Mouse (Mus musculus): Measurements from ENCODE around the gene Nav3.

Gene Nav3

DNA sequence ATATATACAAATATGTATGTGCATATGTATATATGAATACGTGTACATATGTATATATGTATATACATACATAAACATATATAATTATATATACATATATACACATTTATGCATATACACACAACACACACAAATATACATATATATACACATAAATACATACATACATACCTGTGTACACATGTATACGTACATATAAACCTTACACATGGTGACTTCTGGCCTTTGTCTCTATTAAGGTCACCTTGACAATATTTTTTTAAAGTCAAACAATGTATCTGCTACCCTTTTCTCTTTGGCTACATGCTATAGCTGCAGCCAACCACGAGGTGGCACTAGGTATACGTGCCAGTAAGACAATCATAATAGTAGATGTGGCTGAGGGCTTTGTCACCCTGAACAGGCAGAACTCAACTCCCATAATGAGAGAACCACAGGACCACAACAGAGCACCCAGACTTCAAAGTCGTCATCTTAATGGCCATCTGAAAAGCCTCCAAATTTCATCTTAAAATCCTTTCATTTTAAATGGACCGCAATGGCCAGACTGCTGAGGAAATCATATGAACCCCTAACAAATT is 535.3 kb downstream of the Nav3 start:
- peak; percentile 77 to 82 for DNase-seq (ENCODE audit: low spot score in 2 of 2)

DNA sequence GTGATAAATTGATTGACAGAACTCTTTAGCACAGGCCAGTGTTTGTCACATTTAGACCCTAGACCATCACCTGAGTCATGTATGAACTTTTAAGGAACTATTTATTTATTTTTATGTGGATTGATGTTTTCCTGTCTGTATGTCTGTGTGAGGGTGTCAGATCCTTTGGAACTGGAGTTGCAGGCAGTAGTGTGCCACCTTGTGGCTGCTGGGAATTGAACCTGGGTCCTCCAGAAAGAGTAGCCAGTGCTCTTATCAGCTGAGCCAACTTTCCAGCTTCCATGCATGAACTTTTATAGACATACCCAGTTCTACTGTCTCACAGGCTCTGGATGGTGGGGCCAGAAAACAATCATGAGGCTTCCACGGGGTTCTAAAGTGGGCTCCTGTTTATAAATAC is 536.5 kb downstream of the Nav3 start:
- no peak for DNase-seq (ENCODE audit: low spot score in 2 of 2)

DNA sequence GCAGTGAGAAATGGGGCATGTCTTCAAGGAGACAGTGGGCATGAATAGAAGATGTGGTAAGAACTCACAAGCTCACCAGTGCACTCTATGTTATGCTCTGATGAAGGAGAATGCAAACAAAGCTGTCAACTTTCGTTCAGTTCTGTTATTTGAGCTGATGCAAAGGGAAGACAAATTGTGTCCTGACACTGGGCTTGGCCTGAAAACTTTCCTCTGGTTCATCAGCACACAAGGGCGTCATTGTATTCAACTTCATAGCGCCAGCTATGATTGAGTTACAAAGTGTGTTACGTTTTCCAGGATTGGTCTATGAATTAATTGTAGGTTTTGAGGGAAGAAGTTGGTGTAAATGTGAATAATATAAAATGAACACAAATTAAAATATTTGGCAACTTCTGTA is 548.8 kb downstream of the Nav3 start:
- DNase-seq (ENCODE audit: low spot score in 2 of 2): no peak

DNA sequence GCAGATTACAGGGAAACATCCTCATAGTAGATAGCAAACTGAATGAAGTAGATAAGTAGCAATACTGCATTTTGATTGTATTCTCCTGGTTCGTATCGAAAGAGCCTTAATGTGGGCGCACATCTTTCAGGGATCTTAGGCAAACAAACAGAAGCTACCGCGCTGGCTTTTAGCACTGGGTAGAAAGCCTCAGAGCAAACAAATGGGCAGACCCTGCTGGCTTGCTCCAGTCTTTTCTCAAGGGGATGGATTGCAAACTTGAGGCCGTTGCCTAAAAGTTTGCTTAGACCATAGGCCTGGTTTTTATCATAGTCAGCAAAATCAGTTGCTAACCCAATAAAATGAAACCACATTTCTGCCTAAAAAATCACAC is 549.6 kb downstream of the Nav3 start:
- no peak for DNase-seq (ENCODE audit: low spot score in 2 of 2)

DNA sequence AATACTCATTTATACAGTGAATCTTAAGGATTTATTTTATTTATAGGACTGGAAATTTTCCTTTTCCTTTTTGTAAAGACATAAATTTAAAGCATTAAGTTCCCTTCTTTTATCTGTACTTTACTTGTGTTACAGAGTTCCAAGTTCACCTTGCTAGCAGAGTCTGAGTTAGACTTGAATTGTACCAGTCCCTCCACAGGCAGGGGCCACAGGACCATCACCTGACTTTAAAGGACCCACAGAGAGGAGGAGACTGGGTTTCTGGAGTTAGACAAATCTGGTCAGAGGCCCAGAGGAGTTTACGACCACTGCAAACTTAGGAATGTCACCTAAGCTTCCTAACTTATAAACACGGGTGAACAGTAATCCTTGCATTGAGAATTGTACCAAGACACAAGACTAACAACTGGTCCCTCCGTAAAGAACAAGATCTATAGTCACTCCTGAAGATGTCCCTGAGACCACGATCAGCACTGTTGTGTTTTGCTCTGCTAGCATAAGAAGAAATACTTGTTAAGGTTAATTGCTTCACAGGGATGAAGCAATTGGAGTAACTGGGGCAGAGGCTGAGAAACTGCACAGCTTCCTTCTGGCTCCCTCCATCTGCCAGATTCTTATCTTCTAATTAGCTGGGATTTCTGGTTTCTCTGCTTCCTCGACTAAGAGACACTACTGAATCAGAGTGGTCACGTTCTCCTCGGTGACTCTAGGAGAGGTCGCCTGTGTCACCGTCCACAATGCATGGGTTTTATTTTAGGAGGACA is 550.2 kb downstream of the Nav3 start:
- no peak for DNase-seq (ENCODE audit: low spot score in 2 of 2)

DNA sequence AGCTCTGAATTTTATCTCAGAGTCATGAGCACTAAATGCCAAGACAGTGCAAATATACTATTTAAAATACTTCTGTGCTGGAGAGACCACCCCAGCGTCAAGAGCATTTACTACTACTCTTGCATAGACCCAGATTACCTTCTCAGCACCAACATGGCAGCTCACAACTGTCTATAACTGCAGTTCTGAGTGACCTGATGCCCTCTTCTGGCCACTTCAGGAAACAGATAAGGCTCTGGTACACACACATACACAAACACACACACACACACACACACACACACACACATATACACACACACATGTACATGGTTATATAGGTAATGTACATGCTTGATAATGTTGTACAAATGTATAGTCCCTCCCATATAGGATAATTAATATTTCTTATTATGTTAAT is 551.2 kb downstream of the Nav3 start:
- no peak for DNase-seq (ENCODE audit: low spot score in 2 of 2)

DNA sequence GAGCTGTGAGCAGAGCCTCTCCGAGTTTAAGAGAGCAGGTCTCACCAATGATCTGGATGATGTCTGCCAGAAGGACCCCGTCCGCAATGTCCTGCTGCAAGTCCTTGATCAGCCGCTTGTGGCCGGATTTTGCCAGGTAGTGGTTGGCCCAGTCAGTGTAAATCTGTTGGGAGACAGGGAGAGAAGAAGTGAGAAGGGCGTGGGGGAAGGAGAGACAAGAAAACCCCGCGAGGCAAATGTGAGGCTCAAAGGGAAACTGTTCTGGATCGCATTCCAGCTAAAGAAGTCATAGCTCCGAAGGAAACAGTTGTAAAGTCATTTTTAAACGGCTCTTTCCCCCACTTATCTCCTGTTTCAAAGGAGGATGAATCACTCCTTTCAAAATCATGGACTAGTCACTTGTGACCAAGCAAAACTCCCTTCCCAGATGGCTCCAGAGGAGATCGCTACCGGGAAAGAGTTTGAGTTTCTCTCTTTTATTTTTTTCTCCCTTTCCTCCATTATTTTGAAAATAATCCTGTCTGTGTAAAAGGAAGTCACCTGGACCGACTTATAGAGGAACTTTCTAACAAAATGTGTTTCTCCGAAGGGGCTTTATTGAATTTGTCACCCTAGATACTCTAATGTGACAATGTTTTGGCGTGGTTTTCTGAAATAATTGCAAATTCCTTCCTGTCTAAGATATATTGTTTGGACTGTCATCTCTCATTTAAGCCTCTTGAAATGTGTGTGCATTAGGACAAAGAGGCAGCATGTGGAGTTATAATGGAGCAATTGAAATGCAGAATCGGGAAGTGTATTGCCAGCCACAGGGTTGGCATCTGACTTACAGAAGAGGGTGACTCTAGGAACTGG is 552.1 kb downstream of the Nav3 start:
- no peak for DNase-seq (ENCODE audit: low spot score in 2 of 2)

DNA sequence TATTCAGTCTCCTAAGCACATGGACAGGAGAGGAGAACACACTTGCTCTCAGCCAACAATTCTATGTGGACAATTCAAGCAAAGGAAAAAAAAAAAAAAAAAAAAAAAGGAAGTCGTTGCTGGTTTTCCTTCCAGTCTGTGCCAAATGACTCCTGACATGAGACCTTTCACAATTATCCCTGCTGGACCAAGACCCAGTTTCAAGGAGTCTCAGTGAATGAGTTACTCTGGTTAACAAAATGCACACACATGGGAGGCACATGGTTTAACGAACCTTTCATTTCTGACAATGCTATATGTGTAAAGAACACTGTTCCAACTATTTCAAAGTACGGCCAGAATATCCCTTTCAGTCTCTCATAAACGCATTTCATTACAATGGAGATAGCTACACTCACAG is 552.8 kb downstream of the Nav3 start:
- DNase-seq (ENCODE audit: low spot score in 2 of 2): no peak

DNA sequence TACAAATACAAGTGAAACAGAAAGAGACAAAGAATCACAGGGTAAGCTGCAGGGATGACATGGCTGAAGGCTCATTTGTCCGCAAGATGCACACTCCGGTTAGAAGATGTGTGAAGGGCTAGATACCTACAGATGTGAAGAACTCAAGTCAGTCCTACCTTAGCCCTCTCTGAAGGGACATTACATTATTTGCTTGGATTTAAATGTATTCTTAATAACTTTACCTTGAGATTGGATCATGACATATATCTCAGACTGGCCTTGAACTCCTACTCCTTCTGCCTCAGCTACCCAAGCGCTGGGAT is 566.9 kb downstream of the Nav3 start:
- DNase-seq (ENCODE audit: low spot score in 2 of 2): no peak

DNA sequence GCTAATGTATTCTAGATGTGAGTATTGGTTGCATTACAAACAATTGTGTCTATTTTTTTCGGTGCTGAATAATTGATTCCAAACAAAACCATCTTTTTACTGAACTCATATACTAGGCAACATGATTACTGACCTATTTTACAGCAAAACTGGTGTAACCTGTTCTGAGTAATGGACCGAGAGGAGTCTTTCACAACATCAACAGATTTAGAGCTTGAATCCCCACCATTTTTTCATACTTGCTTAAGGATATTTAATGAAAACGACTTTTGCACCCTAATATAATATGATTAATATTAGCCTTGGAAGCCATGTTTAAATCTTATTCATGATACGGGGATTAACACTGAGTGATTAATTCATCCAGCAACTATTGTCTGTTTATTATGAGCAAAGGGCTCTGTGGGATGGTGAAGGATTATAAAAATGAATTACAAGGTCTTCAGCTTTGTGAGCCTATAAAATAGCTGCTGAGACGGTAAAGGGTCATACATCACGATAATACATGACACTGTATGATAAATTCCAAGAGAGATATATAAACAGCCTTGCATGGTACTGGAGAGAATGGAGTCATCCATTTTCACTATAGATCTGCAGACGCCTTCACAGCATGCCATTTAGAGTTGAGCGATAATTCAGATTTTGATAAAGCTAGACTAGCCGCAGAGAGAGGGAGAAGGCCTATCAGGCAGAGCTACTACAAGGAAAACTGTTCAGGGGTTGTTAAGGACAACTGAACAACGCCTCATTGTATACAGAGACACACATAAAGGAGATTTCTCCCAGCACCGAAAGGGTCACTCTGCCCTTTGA is 567.4 kb downstream of the Nav3 start:
- DNase-seq (ENCODE audit: low spot score in 2 of 2): no peak

DNA sequence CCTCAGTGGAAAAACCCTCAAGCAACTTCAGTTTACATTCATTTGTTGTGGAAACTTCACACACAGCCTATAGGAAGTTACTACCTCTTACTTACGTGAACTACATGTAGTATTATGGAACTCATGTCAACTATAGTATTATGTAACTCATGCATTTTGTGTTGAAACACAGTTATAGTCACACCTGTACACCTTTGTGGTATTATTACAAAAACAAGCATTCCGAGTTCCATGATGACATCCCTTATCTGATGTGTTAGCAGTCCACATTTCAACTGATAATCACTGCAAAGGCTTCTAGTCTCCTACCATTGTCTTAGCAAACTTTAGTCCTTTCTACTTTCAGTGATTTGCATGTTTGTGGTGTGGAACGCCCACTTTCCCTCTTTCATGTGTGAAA is 568.8 kb downstream of the Nav3 start:
- DNase-seq (ENCODE audit: low spot score in 2 of 2): no peak

DNA sequence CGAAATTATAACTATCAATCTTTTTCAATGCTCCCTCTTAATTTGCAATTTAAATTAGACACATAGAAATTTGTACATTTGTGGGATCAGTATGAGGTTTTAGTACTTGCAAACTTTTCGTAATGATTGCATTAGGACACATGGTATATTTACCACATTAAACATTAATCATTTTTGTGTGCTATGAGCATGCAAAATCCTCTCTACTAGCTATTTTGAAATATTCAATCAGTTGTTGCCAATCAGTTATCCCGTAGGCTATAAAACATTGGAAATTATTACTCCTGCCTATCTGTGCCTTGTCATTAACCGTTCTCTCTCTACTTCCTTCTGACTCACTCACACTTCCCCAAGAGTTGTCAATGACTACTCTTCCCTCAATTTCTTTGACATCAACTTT is 579.9 kb downstream of the Nav3 start:
- DNase-seq (ENCODE audit: low spot score in 2 of 2): no peak

DNA sequence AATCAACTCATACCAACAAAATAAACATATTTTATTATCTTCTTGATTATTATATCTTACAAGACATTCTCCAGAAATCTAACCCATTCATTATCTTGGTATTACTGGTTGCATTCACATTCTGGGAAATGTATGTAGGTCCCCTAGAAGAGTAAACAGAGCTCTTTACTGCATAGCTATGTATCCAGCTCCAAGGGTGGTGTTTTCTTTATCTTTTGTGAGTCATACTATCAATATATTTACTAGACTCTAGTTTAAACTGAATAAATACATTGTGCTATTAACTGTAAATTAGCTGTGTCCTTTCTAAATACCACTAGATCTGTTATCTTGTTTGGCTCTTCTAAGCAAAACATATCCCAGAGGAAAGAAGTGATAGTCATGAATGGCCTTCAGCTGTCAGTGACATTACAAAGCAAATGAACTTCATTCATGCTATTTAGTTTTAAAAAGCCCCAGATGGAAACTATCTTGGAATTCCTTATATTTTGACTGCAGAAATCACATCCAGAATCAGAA is 580.6 kb downstream of the Nav3 start:
- no peak for DNase-seq (ENCODE audit: low spot score in 2 of 2)

DNA sequence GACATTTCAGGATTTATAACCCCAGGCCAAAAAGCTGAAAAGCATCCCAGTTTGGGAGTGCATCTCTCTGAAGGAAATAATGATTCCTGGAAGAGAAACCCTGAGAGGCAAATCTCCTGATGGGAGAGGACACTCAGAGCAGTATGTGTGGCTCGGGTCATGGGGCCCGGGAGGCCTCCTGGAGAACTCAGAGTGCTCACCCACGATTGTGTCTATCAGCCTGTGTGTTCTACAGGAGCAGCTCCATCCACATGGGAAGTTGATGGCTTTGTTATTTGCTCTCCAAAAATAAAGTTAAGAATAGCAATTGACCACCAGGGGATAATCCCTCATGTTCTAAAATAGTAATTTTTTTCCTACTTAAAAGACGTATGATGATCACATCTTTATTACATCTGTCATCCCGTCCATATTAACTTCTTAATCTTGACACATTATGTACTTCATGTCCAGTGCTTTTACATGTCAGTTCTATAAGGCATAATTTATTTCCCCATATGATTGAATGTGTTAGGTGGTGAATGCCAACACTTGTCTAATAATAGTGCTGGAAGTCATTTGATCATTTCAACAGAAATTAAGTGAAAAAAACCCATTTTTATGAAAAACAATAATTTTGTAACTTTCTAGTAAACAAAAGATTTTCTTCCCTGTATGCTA is 581.2 kb downstream of the Nav3 start:
- DNase-seq (ENCODE audit: low spot score in 2 of 2): no peak

DNA sequence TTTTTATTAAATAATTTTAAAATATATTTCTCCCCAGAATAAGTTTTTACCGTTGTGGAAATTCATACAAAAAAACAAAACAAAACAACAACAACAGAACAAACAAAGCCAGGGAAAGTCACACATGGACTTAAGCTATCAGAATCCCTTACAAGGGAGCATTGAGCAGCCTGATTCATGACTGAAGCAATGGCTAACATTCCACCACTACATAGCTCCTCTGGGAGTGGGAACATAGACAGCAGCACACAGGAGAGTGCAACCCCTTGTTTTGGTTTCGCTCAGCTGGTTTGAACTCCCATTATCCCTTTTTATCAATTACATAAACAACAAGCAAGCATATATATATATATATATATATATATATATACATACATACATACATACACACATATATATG is 589.9 kb downstream of the Nav3 start:
- DNase-seq (ENCODE audit: low spot score in 2 of 2): no peak

DNA sequence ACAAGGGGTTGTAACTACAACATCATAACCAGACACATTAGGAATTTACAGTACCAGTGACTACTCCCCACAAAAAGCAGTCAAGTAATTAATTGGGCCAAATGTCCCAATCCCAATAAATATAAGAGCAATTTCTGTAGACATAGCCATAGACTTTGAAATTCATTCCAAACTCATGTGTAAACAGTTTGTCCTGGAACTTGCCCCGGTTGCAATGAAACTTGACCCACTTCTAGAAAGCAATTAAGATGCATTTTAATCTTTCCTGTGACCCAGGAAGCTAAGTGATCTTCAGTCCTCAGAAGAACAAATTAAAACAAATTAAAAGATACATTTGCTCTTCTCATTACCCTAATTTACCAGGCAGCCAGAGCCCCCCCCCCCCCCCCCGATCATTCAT is 590.6 kb downstream of the Nav3 start:
- DNase-seq (ENCODE audit: low spot score in 2 of 2): no peak

DNA sequence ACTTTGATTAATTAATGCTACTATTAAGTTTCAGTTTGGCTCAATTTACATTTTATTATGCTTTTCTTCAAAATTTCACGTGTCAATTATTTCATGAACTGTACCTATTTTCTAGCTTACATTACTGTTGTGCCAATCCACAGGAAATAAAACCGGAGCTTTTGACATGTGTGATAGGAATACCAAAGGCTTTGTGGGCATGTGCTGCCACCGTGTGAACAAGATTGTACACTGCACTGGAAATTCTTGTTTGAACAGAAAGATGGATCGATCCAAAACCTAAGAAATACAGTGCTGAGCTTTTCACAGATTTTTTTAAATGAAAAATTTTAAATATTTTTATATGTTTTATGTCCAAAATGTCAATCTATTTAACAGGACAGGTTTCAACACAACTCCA is 591.3 kb downstream of the Nav3 start:
- DNase-seq (ENCODE audit: low spot score in 2 of 2): peak; percentile 68 to 83

DNA sequence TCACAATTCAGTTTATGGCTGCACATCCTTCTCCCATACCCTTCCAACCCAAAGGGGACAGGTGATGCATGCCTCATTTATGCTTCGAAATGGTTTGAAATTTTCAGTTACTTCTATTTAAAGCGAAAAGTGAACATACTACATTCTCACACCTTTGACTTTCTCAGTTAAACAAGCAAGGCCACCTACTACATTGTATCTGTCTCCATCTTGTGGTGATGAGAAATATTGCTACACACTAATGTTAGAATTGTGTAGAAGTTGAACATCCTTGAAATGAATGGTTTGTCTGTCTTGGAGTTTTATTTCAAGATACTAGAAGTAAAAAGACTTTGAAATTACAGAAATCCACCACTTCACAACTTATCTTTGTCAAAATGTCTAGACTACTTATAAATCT is 594.7 kb downstream of the Nav3 start:
- DNase-seq (ENCODE audit: low spot score in 2 of 2): no peak

DNA sequence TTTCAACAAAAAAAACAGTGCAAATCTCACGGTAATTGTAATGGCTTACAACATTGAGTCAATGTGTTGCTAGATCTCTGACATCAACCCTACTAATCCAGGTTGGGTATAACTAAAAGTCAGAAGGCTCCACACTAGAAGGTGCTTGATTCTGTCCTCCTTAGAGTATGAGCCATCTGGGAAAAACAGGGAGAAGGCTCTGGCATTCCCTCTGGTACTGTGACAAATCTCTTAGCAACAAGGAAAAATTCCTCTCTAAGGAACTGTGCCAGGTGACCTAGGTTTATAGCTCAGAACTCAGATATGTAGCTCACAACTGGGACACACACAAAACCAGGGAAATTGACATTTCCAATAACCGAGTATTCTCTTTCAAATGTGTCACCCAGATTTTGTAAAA is 597.4 kb downstream of the Nav3 start:
- no peak for DNase-seq (ENCODE audit: low spot score in 2 of 2)

DNA sequence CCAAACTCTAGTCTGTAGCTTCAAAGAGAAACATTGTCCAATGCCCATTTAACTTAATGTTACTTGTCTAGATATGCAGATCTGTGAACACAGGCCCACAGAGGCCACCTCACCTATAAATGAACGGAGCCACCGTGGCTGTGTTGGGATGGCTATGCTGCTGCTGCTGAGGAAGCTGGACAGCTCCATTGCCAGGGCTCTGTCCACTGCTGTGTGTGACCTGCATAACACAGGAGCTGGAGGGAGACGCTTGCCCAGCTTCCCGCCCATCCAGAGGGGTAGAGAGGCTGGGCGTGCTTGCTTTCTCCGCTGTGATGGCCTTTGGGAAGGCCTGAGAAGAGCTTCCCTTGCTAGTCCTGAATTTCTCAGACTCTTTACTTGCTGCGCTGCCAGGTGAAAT is 603.6 kb downstream of the Nav3 start:
- DNase-seq (ENCODE audit: low spot score in 2 of 2): no peak

DNA sequence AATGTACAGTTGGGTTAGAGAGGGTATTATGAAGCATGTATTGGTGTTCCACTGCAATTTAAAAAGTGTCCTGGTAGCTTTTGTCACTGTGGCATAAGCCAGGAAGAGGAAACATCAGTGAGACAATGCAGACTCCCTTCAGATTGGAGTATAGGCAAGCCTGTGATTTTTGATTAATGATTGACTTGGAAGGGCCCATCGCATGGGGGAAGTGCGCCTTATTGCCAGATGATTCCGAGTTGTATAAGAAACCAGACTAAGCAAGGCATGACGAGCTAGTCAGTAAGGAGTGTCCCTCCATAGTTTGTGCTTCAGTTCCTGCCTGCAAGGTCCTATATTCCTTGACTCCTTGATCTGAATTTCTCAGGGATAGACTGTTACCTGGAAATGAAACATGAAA is 608.4 kb downstream of the Nav3 start:
- no peak for DNase-seq (ENCODE audit: low spot score in 2 of 2)

DNA sequence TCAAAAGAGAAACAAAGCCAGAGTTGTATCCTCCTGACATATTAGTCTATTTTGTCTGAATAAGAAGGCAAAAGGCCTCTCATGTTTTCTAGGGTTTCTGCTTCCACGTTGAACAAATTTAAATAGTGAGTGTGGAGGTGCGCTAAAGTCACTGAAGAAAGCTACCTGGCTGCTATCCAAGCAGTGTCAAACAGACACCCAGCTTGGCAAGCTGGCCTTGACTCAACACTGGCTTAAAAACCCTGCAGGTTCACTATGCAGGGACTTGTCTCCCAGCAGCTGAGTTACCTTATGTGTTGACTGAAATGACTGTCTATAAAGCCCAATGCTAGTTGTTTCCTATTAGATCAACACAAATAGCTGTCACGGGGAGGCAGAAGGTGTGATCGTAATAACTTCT is 612.3 kb downstream of the Nav3 start:
- DNase-seq (ENCODE audit: low spot score in 2 of 2): no peak
